Mouse (Mus musculus) 3134 (cell line): Measurements from ENCODE around the gene Isg20l2.

Experiments used
- DNase-seq: peaks from one replicate; pipeline ENCODE4 v3.0.0-alpha.2; 2011; ENCODE audit warnings: low spot score; ENCODE audit not compliant: insufficient read length; ENCODE audit errors: extremely low read depth

The Isg20l2 gene

DNA sequence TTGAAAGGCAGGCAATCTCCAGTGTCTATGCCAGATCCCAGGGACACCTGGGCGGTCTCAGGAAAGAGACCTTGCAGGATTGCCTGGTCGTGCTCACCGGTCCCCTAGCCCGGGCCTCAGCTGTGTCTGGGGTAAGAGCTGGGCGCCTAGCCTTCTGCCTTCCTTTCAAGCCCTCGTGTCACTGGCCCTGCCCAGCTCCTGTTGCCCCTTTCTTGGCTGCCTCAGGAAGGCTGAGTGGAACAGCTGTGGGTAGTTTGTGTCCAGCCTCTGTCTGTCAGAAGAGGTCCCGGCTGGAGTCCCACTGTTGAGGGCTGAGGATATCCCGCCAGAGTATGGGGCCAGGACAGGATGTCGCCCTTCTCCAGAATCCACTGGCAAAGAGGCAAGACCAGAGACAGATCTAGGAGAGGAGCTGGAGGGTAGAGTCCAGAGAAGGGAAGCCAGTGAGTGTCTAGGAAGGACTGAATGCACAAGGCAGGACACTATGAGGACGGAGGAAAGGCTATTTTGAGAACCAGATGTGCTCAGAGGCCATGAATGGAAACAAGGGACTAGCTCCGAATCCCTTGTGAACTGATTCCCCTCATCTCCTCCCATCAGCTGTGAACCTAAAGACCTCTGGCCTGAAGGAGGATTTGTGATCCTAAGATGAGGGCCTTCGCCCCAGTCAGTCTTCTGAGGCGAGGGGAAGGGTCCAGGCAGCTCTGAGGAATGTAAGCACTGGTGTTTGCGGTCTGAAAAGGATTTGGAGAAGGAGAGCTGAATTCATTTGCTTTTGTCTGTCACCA is 43.7 kb downstream of the Isg20l2 start:
- no peak for DNase-seq

DNA sequence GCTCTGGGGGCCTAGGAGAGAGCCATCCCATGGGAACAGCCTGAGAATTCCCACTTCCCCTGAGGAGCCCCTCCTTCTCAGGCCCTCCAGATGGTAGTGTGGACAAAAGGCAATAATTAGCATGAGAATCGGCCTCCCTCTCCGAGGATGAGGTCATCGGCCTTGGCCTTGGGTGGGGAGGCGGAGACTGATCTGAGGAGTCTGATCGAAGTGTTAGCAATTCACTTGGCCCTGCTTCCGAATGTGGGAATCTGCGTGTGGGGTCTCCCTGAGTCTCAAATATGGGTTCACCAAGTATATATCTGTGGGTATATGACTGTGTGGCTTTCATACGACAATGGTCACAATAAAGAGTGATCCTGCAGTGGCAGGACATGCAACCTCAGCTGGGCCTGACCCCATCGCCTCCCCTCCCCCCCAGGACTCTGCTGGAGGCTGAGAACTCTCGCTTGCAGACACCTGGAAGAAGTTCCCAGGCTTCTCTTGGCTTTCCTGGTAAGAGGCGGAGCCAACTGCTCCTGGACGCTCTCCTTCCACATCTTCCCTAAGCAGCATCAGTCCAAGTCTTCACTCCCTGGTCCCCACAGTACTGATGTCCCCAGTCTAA is 44.4 kb downstream of the Isg20l2 start:
- no peak for DNase-seq

GRCm38 (mm10) chr3:87979493-87979892 is 49.4 kb downstream of the Isg20l2 start:
- DNase-seq = no peak

DNA sequence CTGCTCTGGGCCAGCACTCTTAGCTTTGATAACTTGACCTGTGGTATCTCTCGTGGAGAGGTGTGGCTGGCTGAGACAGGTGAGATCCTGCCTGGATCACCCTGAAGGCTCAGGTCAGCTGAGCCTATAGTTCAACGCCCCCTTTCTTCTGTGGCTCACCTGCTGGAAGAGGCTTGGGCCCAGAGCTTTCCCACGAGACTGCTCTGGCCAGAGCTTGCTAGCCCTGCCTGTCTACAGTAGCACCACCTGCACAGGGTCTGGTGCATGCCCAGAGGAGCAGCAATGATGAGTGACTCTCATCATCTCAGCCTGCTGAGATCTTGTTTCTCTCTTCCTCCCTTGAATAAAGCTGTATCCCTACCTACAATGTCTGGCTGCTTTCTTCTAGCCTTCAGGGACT is 50.0 kb downstream of the Isg20l2 start:
- DNase-seq = no peak

GRCm38 (mm10) chr3:87980728-87981127 is 50.6 kb downstream of the Isg20l2 start:
- DNase-seq = no peak

DNA sequence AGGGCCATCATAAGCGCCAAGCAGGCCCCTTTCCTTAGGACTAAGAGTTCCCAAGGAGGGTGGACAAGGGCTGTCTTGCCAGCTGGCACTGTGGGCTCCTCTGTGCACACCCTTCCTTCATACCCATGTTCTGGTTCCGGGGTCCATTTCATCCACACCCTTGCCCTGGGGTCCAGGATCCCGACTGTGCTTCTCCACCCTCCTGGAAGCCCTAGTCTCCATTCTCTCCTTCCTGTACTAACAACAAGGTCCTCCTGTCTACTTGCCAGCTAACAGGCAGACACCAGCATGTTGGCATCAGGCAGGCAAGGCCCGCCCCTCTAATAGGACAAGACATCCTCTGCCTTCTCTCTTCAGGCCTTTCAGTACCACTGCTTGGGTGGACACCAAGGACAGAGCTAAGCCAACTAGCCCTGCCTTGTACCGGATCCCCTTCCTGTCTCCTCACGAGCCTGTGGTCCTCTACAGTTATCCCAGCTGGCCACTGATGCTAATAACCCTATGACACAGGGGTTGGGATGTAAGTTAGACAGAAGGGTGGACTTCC is 51.2 kb downstream of the Isg20l2 start:
- no peak for DNase-seq

GRCm38 (mm10) chr3:87981894-87982835 is 52.1 kb downstream of the Isg20l2 start:
- peak; percentile 67 for DNase-seq

- DNase-seq = peak; percentile 70
Measured at GRCm38 (mm10) chr3:87982836-87983601, 52.9 kb downstream of the Isg20l2 start.

GRCm38 (mm10) chr3:87983627-87984026 is 53.5 kb downstream of the Isg20l2 start:
- DNase-seq = no peak

- no peak for DNase-seq
Measured at GRCm38 (mm10) chr3:87984094-87984493, 54.0 kb downstream of the Isg20l2 start.

GRCm38 (mm10) chr3:87985505-87986320 is 55.6 kb downstream of the Isg20l2 start:
- DNase-seq = peak; percentile 66

GRCm38 (mm10) chr3:87986868-87987267 is 56.8 kb downstream of the Isg20l2 start:
- peak; percentile 88 for DNase-seq

DNA sequence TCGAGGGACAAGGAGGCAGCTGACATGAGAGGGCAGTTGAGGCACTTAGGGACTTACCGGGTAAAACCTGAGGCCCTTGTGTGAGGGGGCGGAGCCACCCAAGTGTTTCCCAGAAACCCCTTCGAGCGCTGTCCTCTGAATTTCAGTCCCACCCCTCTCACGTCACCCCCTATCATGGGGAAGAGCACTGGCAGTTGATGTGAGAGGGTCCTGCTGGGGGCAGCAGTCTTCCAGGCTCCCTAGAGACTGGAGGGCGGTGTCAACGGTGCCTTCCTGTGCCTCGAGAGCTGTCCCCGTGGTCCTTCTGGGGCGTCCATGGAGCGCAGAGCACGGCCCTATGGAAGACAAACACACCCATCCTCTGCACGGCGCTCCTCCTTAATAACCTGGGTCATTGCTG is 57.5 kb downstream of the Isg20l2 start:
- no peak for DNase-seq

DNA sequence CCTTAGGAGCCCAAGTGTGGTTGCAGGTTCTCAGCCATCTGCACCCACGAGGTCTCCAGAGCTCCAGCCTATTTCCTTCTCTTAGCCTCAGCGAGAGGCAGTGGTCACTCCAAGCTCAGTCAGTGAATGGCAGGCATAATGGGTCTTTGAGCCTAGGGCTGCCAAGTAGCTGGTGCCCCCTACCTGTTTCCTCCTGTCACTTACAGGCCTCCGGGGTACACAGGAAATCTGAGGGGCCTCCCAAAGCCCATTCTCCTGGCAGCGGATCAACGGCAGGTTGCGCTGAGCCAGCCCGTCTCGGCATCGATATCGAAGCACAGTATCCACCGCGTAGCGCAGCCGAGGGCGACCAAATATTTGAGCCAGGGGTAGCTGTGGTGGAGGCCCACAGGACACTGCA is 58.0 kb downstream of the Isg20l2 start:
- DNase-seq = no peak

GRCm38 (mm10) chr3:87989935-87990334 is 59.8 kb downstream of the Isg20l2 start:
- DNase-seq = no peak
